Mouse (Mus musculus): Measurements from ENCODE around the gene Gm20538. TPM values are rescaled to one million over a fixed set of nuclear protein-coding genes. Genes with fewer than 3 reads are reported as not detected.

The Gm20538 gene
- polyA plus RNA-seq, 1 experiment = not detected

DNA sequence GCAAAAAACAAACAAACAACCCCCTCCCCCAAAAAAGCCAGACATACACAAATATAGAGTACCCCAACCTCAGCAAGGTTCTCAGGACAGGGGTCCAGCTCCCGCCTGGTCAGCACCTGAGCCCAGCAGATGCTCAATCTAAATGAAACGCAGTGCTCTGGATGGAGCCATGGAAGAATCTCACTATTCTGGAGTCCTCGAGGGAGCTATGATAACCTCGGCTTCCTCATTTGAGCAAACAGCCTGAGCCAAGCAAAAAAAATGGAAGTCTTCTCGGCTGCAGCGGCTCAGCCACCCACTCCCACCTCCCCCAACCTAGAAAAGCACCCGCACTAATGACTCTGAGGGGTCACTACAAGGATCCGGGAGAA is 1.8 kb upstream of the Gm20538 start:
- Histone ChIP-seq H3K27me3 (replicated peaks; ENCODE audit: control insufficient read depth, insufficient read depth, low read length) (no peaks in the 10 kb centered on the region), H3K4me1 (ENCODE audit: control insufficient read depth, insufficient read depth, low read length) (peaks cover 4% of the 10 kb centered on the region; the same call in 1 of the 2 replicates), H3K36me3 (ENCODE audit: control insufficient read depth, insufficient read depth, low read length) (peaks cover 12% of the 10 kb centered on the region), H3K27ac (ENCODE audit: insufficient read depth, low read depth, low read length) (peak overlapping the region; percentile 88), H3K4me3 (ENCODE audit: insufficient read depth, low read depth, low read length) (peak overlapping the region; percentile 90)
- WGBS = 2% methylated on average over 8 of the region's 8 CpGs
- TF ChIP-seq POLR2A (IDR thresholded peaks at IDR 0.05; ENCODE audit: low read depth, low read length) (no peak), CTCF (conservative IDR thresholded peaks at IDR 0.05; ENCODE audit: insufficient read depth, insufficient read length, low read depth, low read length) (no peak)
- peak; percentile 9 for DNase-seq

DNA sequence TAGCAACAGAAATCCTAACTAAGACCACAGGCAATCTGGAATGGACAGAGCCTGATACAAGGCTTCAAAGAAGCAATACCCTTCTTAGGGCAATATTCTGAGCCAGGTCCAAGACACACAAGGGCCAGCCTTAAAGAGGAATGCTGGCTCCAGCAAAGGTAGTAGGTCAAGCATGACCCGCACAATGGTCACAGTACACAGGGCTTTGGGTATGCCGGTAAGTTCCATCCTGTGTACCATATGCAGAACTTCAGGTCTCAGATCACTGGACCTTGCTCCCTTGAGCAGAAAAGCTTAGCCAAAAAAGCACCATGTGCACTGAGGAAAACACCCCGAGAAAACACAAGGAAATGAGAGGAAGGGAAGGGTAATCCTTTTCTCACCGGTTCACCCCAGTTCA is 655 bp upstream of the Gm20538 start:
- Histone ChIP-seq H3K4me1 (ENCODE audit: control insufficient read depth, insufficient read depth, low read length) (peaks cover 4% of the 10 kb centered on the region; the same call in 1 of the 2 replicates), H3K27ac (ENCODE audit: insufficient read depth, low read depth, low read length) (peak overlapping the region; percentile 51; the same call in 1 of the 2 replicates), H3K4me3 (ENCODE audit: insufficient read depth, low read depth, low read length) (peak overlapping the region; percentile 9; the same call in 1 of the 2 replicates), H3K27me3 (replicated peaks; ENCODE audit: control insufficient read depth, insufficient read depth, low read length) (no peaks in the 10 kb centered on the region), H3K36me3 (ENCODE audit: control insufficient read depth, insufficient read depth, low read length) (peaks cover 12% of the 10 kb centered on the region)
- WGBS = 38% methylated on average over 4 of the region's 4 CpGs
- TF ChIP-seq CTCF (conservative IDR thresholded peaks at IDR 0.05; ENCODE audit: insufficient read depth, insufficient read length, low read depth, low read length) (no peak), POLR2A (IDR thresholded peaks at IDR 0.05; ENCODE audit: low read depth, low read length) (no peak)
- DNase-seq = peak; percentile 68

DNA sequence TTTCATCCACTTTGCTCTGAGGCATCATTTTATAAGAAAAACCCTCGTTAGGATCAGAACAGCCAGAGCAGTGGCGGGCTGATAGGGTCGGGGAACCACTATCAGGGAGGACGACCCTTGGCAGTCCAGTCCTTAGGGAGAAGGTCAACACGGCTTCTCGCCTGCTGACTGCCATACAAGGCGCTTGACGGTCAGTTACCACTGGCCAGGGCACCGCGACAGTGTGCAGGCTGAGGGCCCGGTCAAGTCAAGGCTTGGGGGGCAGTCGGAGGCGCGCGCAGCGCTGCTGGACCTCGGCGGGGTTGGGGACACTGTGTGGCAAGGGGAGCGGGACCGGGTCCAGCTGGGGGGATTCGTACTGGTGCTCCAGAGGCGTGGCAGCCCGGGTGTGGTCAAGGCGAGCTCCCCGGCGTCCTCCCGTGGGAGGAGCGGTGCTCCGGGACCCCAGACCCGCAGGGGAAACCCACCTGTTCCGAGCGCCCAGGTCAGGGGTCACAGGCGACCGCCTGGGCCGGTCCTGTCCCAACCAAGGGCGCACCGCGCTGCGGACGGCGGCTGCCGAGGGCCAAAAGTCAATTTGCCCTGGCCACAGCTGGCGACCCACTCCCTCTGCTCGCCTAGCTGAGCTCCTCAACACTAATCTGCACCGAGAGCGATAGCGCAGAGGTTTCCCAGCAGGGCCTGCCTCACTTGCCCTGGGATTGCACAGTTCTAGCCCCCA is 7.2 kb downstream of the Gm20538 start, which contains the start of gene Sec31b:
Sec31b (minus strand) TSS at position 544 of the 721 bp plus-strand sequence.
- Histone ChIP-seq H3K4me3 (ENCODE audit: insufficient read depth, low read depth, low read length) (peak within 1 kb of the TSS; percentile 70), H3K36me3 (ENCODE audit: control insufficient read depth, insufficient read depth, low read length) (peaks cover 1% of the 10 kb centered on the region), H3K27ac (ENCODE audit: insufficient read depth, low read depth, low read length) (no peak within 1 kb of the TSS), H3K27me3 (replicated peaks; ENCODE audit: control insufficient read depth, insufficient read depth, low read length) (no peaks in the 10 kb centered on the region), H3K4me1 (ENCODE audit: control insufficient read depth, insufficient read depth, low read length) (no peaks in the 10 kb centered on the region)
- 5% methylated on average over 47 of the region's 47 CpGs for WGBS
- peak; percentile 77 for DNase-seq
- TF ChIP-seq CTCF (conservative IDR thresholded peaks at IDR 0.05; ENCODE audit: insufficient read depth, insufficient read length, low read depth, low read length) (no peak), POLR2A (IDR thresholded peaks at IDR 0.05; ENCODE audit: low read depth, low read length) (no peak)

DNA sequence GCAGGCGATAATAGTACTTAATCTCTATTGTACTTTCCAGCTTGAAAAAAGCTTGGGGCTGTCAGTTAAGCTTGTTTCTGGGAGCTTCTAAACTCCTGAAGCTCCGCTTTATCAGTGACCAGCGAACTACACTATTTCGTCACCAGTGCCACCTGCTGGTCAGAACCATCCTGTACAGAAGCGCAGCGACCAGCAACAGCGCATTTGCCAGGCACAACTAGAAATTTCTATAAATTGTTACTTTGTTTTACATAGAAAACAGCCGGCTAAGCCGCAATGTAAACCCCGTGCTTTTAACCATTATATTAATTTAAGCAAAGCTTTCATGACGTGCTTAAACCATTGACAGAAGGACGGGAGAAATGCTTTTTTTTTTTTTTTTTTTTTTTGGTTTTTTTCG is 7.9 kb downstream of the Gm20538 start:
- Histone ChIP-seq H3K27ac (ENCODE audit: insufficient read depth, low read depth, low read length) (no peak overlapping the region), H3K4me1 (ENCODE audit: control insufficient read depth, insufficient read depth, low read length) (no peaks in the 10 kb centered on the region), H3K4me3 (ENCODE audit: insufficient read depth, low read depth, low read length) (no peak overlapping the region), H3K27me3 (replicated peaks; ENCODE audit: control insufficient read depth, insufficient read depth, low read length) (no peaks in the 10 kb centered on the region), H3K36me3 (ENCODE audit: control insufficient read depth, insufficient read depth, low read length) (no peaks in the 10 kb centered on the region; the same call in none of the 2 replicates)
- TF ChIP-seq CTCF (conservative IDR thresholded peaks at IDR 0.05; ENCODE audit: insufficient read depth, insufficient read length, low read depth, low read length) = peak; percentile 85
- no peak for TF ChIP-seq POLR2A (IDR thresholded peaks at IDR 0.05; ENCODE audit: low read depth, low read length)
- peak; percentile 80 for DNase-seq
- WGBS = 4% methylated on average over 13 of the region's 13 CpGs

DNA sequence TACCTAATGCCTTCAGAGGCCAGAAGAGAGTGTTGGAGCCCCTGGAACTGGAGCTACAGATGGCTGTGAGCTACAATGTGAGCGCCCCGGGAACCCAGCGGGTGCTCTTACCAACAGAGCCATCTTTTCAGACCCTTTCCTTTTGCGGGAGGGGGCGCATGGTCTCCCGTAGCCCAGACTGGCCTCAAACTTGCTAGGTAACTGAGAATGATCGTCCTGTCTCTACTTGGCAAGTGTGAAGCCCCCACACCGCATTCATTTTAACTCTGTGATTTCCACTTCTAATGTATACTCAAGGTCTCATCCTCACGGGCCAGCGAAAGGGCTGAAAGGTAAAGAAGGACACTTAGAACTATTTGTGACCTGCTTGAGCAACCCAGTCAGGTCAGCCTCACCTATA is 8.3 kb downstream of the Gm20538 start:
- Histone ChIP-seq H3K27me3 (replicated peaks; ENCODE audit: control insufficient read depth, insufficient read depth, low read length) (no peaks in the 10 kb centered on the region), H3K4me3 (ENCODE audit: insufficient read depth, low read depth, low read length) (no peak overlapping the region), H3K27ac (ENCODE audit: insufficient read depth, low read depth, low read length) (no peak overlapping the region), H3K4me1 (ENCODE audit: control insufficient read depth, insufficient read depth, low read length) (no peaks in the 10 kb centered on the region), H3K36me3 (ENCODE audit: control insufficient read depth, insufficient read depth, low read length) (no peaks in the 10 kb centered on the region; the same call in 1 of the 2 replicates)
- WGBS = 74% methylated on average over 10 of the region's 10 CpGs
- TF ChIP-seq POLR2A (IDR thresholded peaks at IDR 0.05; ENCODE audit: low read depth, low read length) (no peak), CTCF (conservative IDR thresholded peaks at IDR 0.05; ENCODE audit: insufficient read depth, insufficient read length, low read depth, low read length) (no peak)
- DNase-seq = no peak

DNA sequence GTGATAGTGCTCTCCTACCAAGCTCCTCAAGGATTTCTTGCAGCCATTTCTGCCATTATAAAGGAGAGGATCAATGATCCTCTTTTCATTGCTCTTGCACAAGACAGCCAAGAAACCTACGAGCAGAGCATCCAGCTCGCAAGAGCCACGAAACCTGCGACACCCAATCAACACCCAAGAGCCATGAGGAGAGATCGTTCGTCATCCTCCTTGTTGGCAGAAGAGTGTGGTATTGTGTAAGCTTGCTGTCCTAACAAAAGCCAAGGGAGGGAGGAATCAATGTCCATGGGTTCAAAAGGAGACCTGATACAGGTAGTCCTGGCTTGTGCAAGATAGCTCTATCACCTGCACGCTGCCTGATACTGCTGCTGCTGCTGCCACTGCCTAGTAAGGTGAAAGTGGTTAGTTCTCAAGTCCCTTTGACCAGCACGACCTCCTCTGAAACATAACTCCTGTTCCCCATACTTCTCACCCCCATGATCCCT is 9.9 kb downstream of the Gm20538 start:
- Histone ChIP-seq H3K36me3 (ENCODE audit: control insufficient read depth, insufficient read depth, low read length) (no peaks in the 10 kb centered on the region; the same call in 1 of the 2 replicates), H3K27me3 (replicated peaks; ENCODE audit: control insufficient read depth, insufficient read depth, low read length) (no peaks in the 10 kb centered on the region), H3K4me1 (ENCODE audit: control insufficient read depth, insufficient read depth, low read length) (no peaks in the 10 kb centered on the region), H3K4me3 (ENCODE audit: insufficient read depth, low read depth, low read length) (no peak overlapping the region), H3K27ac (ENCODE audit: insufficient read depth, low read depth, low read length) (no peak overlapping the region)
- WGBS = 94% methylated on average over 8 of the region's 8 CpGs
- no peak for TF ChIP-seq CTCF (conservative IDR thresholded peaks at IDR 0.05; ENCODE audit: insufficient read depth, insufficient read length, low read depth, low read length)
- TF ChIP-seq POLR2A (IDR thresholded peaks at IDR 0.05; ENCODE audit: low read depth, low read length) = no peak
- DNase-seq = no peak

DNA sequence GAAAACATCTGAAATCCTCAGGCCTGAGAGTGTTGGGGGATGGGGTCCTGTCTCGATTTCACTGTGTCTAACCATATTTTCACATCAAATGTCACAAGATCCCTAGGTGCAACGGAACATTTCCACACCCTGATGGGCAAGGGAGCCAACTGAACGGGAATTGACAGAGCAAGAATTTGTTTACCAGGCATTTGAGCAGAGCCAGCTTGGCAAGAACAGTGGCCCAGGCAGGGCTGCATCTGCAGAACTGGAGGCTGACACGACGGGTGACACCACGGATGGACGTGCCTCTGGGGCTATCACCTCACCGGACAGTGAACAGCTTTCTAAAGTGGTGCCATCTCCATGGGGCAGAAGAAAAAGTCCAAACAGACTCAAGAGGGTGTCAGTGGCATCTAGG is 15.2 kb downstream of the Gm20538 start:
- no peak for DNase-seq
- no peak overlapping the region for H3K27ac ChIP-seq (ENCODE audit: insufficient read depth, low read depth, low read length)
- H3K36me3 ChIP-seq (ENCODE audit: control insufficient read depth, insufficient read depth, low read length) = no peaks in the 10 kb centered on the region
- H3K4me3 ChIP-seq (ENCODE audit: insufficient read depth, low read depth, low read length) = no peak overlapping the region
- WGBS = 75% methylated on average over 8 of the region's 8 CpGs
- no peaks in the 10 kb centered on the region for H3K27me3 ChIP-seq (replicated peaks; ENCODE audit: control insufficient read depth, insufficient read depth, low read length)
- no peaks in the 10 kb centered on the region for H3K4me1 ChIP-seq (ENCODE audit: control insufficient read depth, insufficient read depth, low read length)
- TF ChIP-seq CTCF (conservative IDR thresholded peaks at IDR 0.05; ENCODE audit: insufficient read depth, insufficient read length, low read depth, low read length) (no peak), POLR2A (IDR thresholded peaks at IDR 0.05; ENCODE audit: low read depth, low read length) (no peak)

Measured in kidney, adult 2 months (tissue).